Mouse (Mus musculus) testis, postnatal 10 days (tissue): ENCODE results near the gene Car14.
"Not testable (repeated sequence)": the region's sequence is repeated elsewhere in the genome, so short reads cannot be mapped to it uniquely, and the experiment has no call there.

Experiments
- DNase-seq: peaks from one replicate; pipeline ENCODE4 v3.0.0; 2021; ENCODE audit warnings: low spot score

Car14 gene

GRCm38 (mm10) chr3:95924185-95924584 is 19.7 kb upstream of the Car14 start:
- no peak for DNase-seq

- DNase-seq, result not testable (repeated sequence)
Observed at GRCm38 (mm10) chr3:95923429-95923828, 18.9 kb upstream of the Car14 start.

- not testable (repeated sequence) for DNase-seq
Observed at GRCm38 (mm10) chr3:95920532-95920931, 16.0 kb upstream of the Car14 start.

- no peak for DNase-seq
Observed at GRCm38 (mm10) chr3:95916760-95917159, 12.3 kb upstream of the Car14 start.

- DNase-seq, result no peak
Observed at GRCm38 (mm10) chr3:95914706-95915105, 10.2 kb upstream of the Car14 start.

GRCm38 (mm10) chr3:95907613-95908012 is 3.1 kb upstream of the Car14 start:
- DNase-seq, result no peak

- peak; percentile 80 for DNase-seq
Observed at GRCm38 (mm10) chr3:95906860-95907259, 2.4 kb upstream of the Car14 start.

GRCm38 (mm10) chr3:95905940-95906492 is 1.5 kb upstream of the Car14 start:
- peak; percentile 73 for DNase-seq

GRCm38 (mm10) chr3:95905146-95905939 is 852 bp upstream of the Car14 start:
- peak; percentile 67 for DNase-seq

GRCm38 (mm10) chr3:95903753-95904502 is 563 bp downstream of the Car14 start:
- no peak for DNase-seq

GRCm38 (mm10) chr3:95902643-95903042 is 1.8 kb downstream of the Car14 start:
- DNase-seq, result no peak

GRCm38 (mm10) chr3:95902373-95902625 is 2.2 kb downstream of the Car14 start:
- DNase-seq, result no peak

- DNase-seq, result no peak
Observed at GRCm38 (mm10) chr3:95901616-95902372, 2.7 kb downstream of the Car14 start.

GRCm38 (mm10) chr3:95899800-95900524 is 4.5 kb downstream of the Car14 start:
- no peak for DNase-seq

GRCm38 (mm10) chr3:95895501-95895900 is 9.0 kb downstream of the Car14 start:
- DNase-seq, result not testable (repeated sequence)

GRCm38 (mm10) chr3:95894317-95895160 is 10.0 kb downstream of the Car14 start:
- DNase-seq, result peak; percentile 83

GRCm38 (mm10) chr3:95893606-95894316 is 10.7 kb downstream of the Car14 start, which contains the start of gene Aph1a:
TSS of gene Aph1a (plus strand) at chr3:95893969.
- DNase-seq, result peak; percentile 94

- no peak for DNase-seq
Observed at GRCm38 (mm10) chr3:95893126-95893525, 11.4 kb downstream of the Car14 start.

GRCm38 (mm10) chr3:95892066-95893052 is 12.1 kb downstream of the Car14 start:
- DNase-seq, result peak; percentile 54
